Mouse (Mus musculus): ENCODE results near the gene Tmem40.

The Tmem40 gene

DNA sequence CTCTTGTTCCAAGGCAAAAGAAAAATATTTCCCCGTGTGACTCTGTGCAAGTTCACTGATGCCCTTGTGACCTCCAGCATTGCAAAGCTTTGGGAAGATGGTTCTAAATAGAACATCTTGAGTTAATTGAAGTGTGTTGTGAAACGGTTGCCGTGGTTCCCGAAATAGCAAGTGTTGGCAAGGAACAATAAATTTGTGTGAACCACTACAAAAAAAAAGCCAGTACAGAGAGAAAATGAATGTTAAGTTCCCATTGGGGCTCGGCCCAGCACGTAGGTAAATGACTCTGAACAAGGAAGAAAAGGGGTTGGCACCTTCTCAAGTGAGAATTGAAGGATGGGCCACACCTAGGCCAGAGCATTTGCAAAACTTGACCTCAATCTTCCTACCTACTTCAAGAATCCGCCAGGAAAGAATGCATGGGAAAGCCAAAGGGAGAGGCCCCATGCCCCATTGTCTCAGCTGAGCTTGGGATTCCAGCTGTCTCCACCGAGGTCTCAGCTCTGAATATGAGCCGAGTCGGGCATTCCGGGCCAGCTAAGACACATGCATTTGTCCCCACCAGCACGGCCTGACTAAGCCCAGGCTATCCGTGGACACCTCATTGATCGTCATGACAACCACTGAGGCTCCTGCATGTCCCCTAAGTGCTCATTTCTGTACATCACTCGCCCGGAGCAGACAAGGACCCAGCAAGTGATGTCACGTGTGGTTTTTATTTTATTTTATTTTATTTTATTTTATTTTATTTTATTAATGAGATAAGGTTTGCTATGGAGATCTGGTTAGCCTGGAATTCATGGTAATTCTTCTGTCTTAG lies 64.3 kb downstream of the Tmem40 start:
- no peak for TF ChIP-seq GATA4 (IDR thresholded peaks at IDR 0.05; ENCODE audit: insufficient replicate concordance, low read length)

DNA sequence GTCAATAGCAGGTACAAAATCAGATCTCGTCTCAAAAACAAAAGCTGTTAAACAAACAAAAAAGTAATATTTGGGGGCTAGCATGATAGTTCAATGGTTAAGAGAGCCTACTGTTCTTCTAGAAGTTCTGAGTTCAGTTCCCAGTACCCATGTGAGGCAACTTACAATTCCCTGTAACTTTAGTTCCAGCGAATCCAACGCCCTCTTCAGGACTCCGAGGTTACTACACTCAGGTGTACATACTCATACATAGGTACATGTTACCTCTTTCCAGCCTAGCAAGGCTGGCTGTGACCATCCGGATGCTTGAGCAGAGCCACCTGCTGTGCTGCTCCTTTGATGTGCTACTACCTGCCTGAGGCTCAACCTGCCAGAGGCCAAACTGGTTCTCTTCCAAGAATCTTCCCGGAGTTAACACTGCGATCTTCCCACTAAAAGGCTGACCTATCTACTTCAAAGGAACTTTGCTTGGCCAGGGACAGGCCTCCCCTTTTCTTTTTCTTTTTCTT lies 65.4 kb downstream of the Tmem40 start:
- no peak for TF ChIP-seq GATA4 (IDR thresholded peaks at IDR 0.05; ENCODE audit: insufficient replicate concordance, low read length)

DNA sequence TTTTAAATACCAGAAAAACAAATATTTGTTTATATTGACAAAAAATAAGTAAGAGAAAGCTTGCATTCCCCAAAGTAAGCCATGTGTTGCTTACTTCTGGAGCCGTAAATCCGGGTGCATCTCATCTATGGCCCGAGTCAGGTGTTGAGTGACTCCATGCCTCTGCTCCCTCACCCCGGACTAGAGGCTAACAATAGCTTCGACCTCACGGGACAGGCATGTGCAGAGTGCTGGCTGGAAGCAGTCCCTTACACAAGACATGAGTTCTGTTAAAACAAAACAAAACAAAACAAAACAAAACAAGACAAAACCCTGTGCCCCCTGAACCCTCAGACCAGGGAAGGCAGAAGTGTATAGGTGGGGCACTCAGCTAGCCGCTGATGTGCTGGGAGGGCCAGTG lies 67.1 kb downstream of the Tmem40 start:
- TF ChIP-seq GATA4 (IDR thresholded peaks at IDR 0.05; ENCODE audit: insufficient replicate concordance, low read length), result no peak

DNA sequence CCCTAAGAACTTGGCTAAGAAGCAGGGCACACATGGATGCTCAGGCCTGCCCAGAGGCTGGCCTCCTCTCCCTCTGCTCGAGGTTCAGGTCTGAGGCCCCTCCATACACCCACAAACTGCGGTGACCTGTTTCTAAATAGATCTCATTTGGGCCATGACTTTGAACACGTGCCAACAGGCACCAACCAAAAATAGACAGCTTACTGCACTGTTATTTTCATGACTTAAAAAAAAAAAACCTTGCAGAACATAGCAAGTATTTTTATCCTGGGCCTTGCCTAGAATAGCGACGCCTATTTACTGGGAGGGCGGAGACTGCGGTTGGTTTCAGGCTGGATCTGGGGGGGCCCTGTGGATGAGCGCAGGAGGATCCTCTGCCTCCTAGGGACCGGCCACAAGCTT lies 67.8 kb downstream of the Tmem40 start:
- TF ChIP-seq GATA4 (IDR thresholded peaks at IDR 0.05; ENCODE audit: insufficient replicate concordance, low read length), result no peak

DNA sequence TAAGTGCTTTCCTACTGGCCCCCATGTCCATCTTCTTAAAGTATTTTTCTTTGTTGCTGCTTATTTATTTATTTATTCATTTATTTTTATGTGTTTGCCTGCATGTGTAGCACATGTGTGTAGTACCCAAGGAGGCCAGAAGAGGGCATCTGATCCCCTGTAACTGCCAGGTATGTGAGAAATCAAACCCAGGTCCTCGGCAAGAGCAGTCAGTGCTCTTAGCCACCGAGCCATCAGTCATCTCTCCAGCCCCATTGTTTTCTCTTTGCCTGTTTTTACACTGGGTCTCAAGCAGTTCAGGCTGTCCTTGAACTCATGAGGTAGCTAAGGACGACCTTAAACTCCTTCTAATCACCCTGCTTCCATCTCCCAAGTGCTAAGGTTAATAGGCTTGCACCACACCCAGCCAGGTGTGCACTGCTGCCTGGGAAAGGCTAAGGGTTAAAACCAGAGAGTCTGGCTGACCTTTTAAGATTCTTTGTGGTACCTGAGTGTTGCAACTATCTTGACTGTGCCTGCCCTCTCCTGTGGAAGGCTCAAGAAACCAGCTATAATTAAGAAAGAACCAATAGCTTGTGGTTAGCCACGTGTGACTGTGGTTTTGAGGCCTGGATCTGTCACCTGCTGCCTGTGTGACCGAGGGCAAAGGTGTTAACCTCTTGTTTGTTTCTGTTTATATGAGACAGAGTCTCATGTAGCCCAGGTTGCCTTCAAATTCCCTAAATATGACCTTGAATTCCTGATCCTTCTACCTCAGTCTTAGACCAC lies 69.1 kb downstream of the Tmem40 start:
- no peak for TF ChIP-seq GATA4 (IDR thresholded peaks at IDR 0.05; ENCODE audit: insufficient replicate concordance, low read length)

DNA sequence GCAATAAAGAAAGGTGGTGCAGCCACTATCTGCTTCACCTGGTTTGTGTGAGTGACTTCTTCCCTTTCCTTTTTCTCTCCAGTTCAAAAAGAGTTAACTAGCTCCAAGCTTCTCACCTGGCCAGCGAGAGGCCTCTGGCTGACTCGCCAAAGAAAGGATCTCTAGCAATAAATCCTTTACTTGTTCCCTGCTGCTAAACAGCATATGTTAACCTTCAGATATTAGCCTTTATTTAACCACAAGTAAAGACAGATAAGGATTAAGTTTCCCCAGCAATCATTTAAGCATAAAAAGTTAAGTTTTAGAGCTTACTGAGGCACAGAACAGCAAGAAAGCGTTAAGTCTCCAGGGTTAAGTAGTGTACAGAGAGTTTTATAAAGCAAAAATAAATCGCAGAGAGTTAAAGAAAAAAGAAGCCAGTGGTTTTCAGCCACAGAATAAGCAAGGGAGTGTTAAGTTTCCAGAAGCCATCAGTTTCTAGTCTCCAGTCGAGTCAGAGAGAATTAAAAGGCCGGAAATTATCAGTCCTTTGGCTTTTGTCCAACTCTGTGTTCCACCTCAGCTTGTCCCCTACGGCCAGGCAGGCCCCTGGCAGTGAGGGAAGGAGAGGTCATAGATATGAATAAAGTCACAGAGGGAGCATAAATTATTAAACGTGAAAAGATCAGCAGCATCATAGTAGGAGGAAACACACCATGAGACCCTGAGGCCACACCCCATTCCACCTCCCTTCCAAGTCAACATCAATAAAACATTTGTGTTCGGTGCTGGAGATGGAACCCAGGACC lies 69.9 kb downstream of the Tmem40 start:
- TF ChIP-seq GATA4 (IDR thresholded peaks at IDR 0.05; ENCODE audit: insufficient replicate concordance, low read length), result no peak

DNA sequence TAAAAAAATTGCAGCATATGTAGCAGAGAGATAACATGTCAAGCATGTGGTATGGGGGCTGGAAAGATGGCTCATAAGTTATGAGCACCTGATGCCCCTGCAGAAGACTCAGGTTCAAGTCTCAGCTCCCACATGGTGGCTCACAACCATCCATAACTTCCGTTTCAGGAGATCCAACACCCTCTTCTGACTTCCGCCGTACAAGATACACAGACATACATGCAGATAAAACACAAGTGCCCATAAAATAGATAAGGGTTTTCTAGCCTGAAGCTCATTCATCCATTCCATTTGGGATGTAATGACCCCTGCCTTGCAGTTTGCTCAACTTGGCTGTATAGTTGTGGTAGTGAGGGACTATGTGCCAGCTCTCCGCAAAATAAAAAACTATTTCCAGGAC lies 72.1 kb downstream of the Tmem40 start:
- TF ChIP-seq GATA4 (IDR thresholded peaks at IDR 0.05; ENCODE audit: insufficient replicate concordance, low read length), result no peak

DNA sequence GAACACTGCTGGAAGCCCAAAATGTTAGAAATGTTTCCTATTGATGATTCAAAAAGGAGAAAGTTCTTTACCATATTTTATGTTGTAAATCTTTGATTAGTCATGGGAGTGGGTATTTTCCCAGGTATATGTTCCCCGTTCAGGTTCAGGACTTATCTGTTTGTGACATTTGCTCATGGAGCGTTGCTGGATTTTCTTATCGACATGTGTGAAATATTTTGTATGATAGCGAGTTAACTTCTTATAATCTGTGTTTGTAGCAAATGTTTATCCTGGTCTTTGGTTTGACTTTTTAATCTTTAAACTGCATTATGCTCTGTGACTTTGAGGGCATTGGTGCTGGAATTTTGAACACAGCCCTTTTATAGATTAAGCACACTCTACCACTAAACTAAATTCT lies 73.6 kb downstream of the Tmem40 start:
- no peak for TF ChIP-seq GATA4 (IDR thresholded peaks at IDR 0.05; ENCODE audit: insufficient replicate concordance, low read length)

DNA sequence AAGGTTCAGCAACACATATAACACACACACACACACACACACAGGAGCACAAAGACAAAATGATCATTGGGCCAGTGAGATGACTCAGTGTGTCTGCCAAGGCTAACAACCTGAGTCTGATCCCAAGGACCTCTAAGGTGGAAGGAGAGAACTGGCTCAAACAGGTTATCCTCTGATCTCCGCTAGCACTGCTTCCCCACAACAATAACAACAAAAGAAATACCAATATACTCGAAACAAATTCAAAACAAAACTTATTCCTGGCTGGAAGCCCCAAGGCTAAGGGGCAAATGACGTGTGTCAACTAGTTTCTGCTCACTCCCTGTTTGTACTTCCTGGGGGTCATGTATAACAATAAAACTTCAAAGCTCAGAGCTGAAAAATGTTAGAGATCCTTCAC lies 74.5 kb downstream of the Tmem40 start:
- TF ChIP-seq GATA4 (IDR thresholded peaks at IDR 0.05; ENCODE audit: insufficient replicate concordance, low read length), result no peak

DNA sequence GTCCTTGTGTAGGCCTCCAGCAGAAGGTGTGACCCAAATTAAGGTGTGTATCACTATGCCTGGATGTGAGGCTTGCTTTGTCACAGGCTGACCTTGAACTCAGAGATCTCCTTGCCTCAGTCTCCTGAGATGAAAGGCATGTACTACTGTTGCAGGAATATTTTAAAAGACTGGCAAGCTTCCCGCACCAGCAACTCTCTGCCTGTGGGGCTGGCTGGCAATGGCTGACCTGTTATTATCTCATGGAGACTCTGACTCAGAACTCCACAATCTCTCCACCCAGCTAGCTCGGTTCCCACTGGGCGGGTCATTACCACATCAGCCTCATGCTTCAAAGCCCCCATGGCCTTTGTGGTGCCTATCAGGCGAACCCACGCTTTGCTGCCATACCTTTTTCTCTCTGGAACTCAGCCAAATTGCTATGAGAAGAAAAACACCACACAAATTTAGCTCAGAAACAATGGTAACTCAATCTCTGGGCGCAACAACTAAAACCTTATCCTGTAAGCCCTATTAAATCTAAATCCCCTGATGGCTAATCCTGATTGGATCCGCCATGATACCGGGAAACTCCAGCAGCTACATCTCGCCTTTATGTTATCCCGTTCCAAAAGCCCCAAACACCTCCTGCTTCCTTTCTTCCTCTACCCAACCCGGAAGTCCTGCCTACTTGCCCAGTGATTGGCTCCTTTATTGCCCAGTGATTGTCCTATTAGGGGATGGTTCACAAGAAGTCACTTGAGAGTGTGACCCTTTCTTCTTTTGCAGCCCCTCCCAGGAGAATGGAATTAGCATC lies 77.2 kb downstream of the Tmem40 start:
- TF ChIP-seq GATA4 (IDR thresholded peaks at IDR 0.05; ENCODE audit: insufficient replicate concordance, low read length), result no peak

DNA sequence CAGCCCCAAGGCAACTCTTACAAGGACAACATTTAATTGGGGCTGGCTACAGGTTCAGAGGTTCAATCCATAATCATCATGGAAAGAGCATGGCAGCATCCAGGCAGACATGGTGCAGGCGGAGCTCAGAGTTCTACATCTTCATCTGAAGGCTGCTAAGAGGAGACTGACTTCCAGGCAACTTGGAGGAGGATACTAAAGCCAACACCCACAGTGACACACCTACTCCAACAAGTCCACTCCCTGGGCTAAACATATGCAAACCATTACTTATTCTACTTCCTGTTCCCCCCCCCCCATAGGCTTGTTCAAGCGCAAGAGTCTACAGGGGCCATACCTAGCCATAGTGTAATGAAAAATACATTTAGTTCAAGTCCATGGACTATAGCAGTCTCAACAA lies 77.9 kb downstream of the Tmem40 start:
- TF ChIP-seq GATA4 (IDR thresholded peaks at IDR 0.05; ENCODE audit: insufficient replicate concordance, low read length), result no peak

DNA sequence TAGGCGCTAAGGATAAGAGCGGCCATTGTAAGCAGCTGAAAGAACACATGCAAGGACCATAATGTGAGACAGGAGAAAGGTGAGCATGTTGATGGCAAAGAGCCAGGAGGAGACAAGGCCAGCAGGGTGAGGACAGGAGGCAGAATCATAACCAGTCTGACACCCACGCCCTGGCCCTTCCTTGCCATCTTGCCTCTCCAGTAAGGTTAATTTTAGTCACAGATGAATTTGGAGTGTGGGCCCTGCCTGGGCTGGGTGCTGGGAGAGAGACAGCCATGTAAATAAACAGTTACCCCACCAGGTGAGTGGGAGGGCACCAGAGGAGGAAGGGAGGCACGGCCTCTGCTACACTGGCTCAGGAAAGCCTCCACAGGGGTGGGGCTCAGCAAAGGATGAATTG lies 81.1 kb downstream of the Tmem40 start:
- no peak for TF ChIP-seq GATA4 (IDR thresholded peaks at IDR 0.05; ENCODE audit: insufficient replicate concordance, low read length)

All from liver, adult (tissue).